Mouse (Mus musculus) T-helper 2 cell (primary cell): ENCODE measurements around the gene Ptpn18.
"Not testable (repeated sequence)": the region's sequence is repeated elsewhere in the genome, so short reads cannot be mapped to it uniquely, and the experiment has no call there.

Source experiments
- in situ Hi-C: fragments of 300-600 bp; cut with MboI, MseI; formaldehyde crosslinking; loops from one replicate; pipeline ENCODE4 v1.15.1; 2025; ENCODE audit warnings: high pct_unique_total_duplicates

The Ptpn18 gene

DNA sequence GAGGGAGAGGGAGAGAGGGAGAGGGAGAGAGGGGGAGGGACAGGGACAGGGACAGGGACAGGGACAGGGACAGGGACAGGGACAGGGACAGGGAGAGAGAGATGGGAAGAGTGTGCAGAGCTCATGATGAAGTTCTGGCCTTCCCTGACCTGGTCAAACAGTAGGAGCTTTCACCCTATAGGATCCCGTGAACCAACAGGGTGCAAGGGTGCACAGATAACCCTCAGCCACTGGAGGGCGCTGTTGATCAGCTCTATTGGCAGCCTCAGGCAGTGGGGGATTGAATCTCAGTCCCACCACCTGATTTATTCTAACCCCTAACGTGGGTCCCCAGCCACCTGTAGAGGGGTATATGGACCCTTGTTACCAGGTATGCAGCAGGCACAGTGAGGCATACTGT is 51.5 kb downstream of the Ptpn18 start:
- in situ Hi-C loops: loop anchor here (5.0 kb wide), 1 partner anchor 81 kb away; no protein-coding TSS in a partner anchor

DNA sequence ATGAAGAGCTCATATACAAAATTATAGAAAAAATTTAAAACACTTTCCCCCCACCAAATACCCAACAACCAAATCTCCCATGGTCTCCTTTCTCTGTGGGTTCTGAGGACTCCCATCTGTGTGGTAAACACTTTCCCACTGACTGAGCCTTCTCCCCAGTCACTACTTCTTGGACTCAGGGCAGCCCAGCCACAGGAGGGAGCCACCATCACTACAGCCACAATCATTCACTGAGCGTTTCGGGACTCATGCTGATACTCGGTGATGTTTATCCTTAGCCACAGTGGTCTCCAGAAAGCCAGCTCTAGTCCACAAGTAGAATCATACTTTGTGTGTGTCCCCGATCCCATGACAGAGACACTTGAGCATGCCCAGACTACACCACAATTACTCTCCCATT is 53.5 kb downstream of the Ptpn18 start:
- in situ Hi-C loops: loop anchor here (5.0 kb wide), 1 partner anchor 79 kb away; no protein-coding TSS in a partner anchor

DNA sequence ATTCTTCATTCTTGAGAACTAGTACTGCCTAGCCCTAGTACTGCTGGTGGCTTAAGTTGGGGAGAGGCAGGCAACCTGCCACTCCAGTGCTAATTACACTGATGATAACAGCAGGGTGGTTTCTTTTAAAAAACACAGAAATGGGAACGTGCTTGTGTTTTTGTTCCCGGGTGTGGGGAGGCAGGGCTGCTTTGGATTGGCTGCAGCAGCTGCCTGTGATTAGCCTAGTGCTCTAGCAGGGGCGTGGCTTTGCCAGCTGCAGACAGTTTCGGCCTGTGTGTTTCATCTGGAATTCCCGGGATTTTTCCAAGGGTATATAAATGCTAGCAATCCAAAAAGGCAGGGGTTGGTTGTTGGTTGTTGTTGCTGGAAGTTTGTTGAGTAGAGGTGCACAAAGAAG is 57.0 kb downstream of the Ptpn18 start:
- in situ Hi-C loops: no loop called here

DNA sequence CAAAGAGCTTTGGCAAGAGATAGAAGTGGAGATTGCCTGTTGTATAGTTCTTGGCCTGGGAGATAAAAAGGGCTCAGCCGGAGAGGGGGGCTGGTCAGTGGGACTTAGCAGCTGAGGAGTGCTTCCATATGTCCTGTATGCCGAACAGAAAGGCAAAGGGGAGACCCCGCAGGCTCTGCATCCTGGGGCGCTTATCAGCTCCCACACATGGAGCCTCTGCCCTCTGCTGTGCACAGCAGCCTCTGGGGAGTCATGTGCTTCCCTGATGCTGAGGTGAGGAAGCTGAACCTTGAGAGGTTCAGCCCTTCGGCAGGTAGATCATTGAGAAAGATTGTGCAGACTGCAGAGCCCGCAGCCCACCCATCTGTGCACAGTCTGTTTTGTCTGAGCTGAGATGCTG is 57.7 kb downstream of the Ptpn18 start:
- in situ Hi-C loops: not testable (repeated sequence)

DNA sequence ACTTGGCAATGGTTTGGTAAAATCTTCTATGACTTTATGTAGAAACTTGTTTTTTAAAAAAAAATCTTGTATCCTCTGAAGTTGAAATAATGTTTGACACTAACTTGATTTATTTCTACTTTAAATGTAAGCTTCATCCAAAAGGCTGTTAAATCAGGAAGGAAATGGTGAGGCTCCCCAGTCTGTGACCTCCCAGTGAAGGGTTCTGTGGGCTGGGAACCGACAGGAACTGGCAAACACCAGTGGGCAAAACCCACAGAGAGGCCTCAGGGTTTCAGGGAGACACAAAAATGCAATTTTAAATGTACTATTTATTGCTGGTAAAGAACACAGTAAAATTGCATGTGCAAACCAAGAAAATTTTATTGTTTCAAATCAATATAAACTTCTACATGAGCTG is 58.2 kb downstream of the Ptpn18 start:
- in situ Hi-C loops: not testable (repeated sequence)

DNA sequence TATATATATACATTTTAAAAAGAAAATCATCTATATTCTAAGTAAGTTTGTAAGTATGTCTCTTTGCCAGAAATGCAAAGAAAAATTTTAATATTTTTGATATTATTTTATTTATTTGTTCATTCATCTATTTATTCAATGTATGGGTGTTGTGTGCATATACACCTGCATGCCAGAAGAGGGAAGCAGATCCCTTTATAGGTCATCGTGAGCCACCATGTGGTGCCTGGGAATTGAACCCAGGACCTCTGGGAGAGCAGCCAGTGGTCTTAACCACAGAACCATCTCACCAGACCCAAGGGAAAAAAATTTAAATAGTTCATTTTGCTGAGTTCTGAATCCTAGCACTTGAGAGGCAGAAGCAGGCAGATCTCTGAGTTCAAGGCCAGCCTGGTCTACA is 58.7 kb downstream of the Ptpn18 start:
- in situ Hi-C loops: no loop called here

DNA sequence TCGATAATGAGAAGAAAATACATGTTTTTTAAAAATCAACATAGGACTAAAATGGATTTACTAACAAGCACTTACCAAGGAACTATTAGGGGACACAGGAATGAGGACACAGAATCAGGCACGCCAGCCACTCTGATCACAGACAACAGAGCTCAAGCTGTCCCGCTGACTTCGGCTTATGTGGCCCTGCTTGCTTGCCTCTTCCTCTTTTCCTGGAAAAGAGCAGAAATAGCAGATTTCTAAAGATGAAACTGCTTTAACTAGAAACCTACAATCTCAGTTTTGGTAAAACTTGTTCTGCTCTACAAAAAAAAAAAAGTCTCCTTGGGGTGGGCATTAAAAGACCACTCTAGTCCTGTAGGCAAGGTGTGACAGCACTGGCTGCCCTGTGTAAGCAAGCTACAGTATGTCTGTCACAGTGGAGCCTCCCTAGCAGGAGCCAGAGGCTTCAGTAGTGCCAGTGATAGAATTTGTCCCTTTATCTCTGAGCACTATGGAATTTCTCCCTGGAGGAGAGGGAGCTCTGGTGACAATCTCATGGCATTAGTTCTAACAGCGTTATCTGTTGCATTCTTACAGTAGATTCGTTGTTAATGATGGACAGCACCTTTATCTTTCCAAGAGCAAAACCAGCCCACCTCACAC is 62.8 kb downstream of the Ptpn18 start:
- in situ Hi-C loops: no loop called here

DNA sequence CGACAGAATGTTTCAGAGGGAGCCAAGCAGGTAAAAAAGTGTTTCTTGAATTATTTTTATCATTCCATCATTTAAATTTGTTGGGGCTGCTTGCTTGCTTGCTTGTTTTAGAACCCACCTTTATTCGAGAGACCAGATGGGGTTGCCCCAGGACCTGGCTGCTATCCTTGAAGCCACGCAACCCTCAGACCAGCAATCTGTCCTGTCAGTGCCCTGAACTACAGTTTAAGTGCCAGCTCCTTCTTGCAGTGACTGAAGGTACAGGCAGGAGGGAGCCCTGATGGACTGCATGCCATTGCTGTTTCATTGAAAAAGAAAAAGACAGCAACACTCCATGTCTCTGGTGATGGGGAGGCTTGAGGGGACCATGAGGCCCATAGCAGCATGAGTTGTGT is 63.3 kb downstream of the Ptpn18 start:
- in situ Hi-C loops: no loop called here

DNA sequence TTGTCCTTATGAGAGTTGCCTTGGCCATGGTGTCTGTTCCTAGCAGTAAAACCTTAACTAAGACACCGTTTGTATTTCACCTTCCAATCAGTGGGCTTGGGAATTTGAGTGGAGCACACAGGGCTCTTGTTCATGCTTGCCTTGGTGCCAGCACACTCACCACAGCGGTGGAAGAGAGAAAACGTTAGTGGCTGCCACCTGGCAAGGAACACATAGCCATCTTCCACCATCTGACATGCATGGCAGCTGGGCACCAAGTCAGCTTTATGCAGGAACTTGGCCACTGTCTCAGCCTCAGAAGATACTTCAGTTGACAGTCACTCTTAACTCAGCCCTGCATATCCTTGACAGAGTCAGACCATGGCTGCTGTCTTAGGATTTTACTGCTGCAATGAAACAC is 64.1 kb downstream of the Ptpn18 start:
- in situ Hi-C loops: no loop called here
